Mouse (Mus musculus) E14TG2a.4 (cell line): ENCODE measurements at regions not wholly inside any gene's neighbourhood (a gene's known extent, or its start where the extent isn't known, plus 50 kb on each side); places are given as distances from the start of the nearest gene placed in this dataset.

Source experiments
- CTCF ChIP-seq: conservative IDR thresholded peaks from 2 replicates; pipeline ENCODE4 v1.5.1; 2014; ENCODE audit warnings: low read length
- NANOG ChIP-seq: IDR thresholded peaks from 2 replicates; pipeline ENCODE4 v1.6.1; 2014; ENCODE audit warnings: borderline replicate concordance, low read length, mixed read lengths

- TF ChIP-seq CTCF (no peak), NANOG (no peak)
Observed at GRCm38 (mm10) chr12:15594704-15595103, 222.0 kb downstream of the Trib2 start.
